Mouse (Mus musculus) WW6 (cell line): Measurements from ENCODE around the gene St3gal3.

Experiments used
- DNase-seq: peaks from one replicate; pipeline ENCODE4 v3.0.0-alpha.2; 2013; ENCODE audit warnings: low read depth, low spot score

St3gal3 gene

GRCm38 (mm10) chr4:118022406-118022805 is 112.3 kb downstream of the St3gal3 start:
- DNase-seq, result no peak

GRCm38 (mm10) chr4:118019640-118020039 is 115.1 kb downstream of the St3gal3 start:
- no peak for DNase-seq

- DNase-seq, result no peak
Observed at GRCm38 (mm10) chr4:118019218-118019617, 115.5 kb downstream of the St3gal3 start.

- no peak for DNase-seq
Observed at GRCm38 (mm10) chr4:118017021-118017805, 117.5 kb downstream of the St3gal3 start.

- DNase-seq, result no peak
Observed at GRCm38 (mm10) chr4:118016323-118016911, 118.3 kb downstream of the St3gal3 start.

- DNase-seq, result no peak
Observed at GRCm38 (mm10) chr4:118015636-118016035, 119.1 kb downstream of the St3gal3 start.

GRCm38 (mm10) chr4:118015126-118015525 is 119.6 kb downstream of the St3gal3 start:
- DNase-seq, result no peak

GRCm38 (mm10) chr4:118010661-118011173 is 124.0 kb downstream of the St3gal3 start:
- no peak for DNase-seq

GRCm38 (mm10) chr4:118008433-118009033 is 126.2 kb downstream of the St3gal3 start:
- no peak for DNase-seq

- DNase-seq, result no peak
Observed at GRCm38 (mm10) chr4:118001355-118001754, 133.4 kb downstream of the St3gal3 start.

- DNase-seq, result no peak
Observed at GRCm38 (mm10) chr4:118000605-118001208, 134.0 kb downstream of the St3gal3 start.

GRCm38 (mm10) chr4:117999951-118000350 is 134.8 kb downstream of the St3gal3 start:
- no peak for DNase-seq

- DNase-seq, result no peak
Observed at GRCm38 (mm10) chr4:117997381-117998269, 137.1 kb downstream of the St3gal3 start.

- no peak for DNase-seq
Observed at GRCm38 (mm10) chr4:117996701-117997100, 138.0 kb downstream of the St3gal3 start.

GRCm38 (mm10) chr4:117995461-117995860 is 139.3 kb downstream of the St3gal3 start:
- DNase-seq, result no peak

GRCm38 (mm10) chr4:117993421-117993820 is 141.3 kb downstream of the St3gal3 start:
- DNase-seq, result no peak

- DNase-seq, result no peak
Observed at GRCm38 (mm10) chr4:117992872-117993271, 141.8 kb downstream of the St3gal3 start.

- no peak for DNase-seq
Observed at GRCm38 (mm10) chr4:117992036-117992435, 142.7 kb downstream of the St3gal3 start.

GRCm38 (mm10) chr4:117991055-117991627 is 143.6 kb downstream of the St3gal3 start:
- no peak for DNase-seq

- DNase-seq, result no peak
Observed at GRCm38 (mm10) chr4:117990571-117990970, 144.1 kb downstream of the St3gal3 start.

- DNase-seq, result no peak
Observed at GRCm38 (mm10) chr4:117989801-117990200, 144.9 kb downstream of the St3gal3 start.
